Mouse (Mus musculus) stomach, postnatal 0 days (tissue): ENCODE measurements around the gene Mmp15.

Experiments
- CTCF ChIP-seq: IDR thresholded peaks from 2 replicates; pipeline ENCODE4 v1.5.1; 2016; ENCODE audit warnings: antibody characterized with exemption, low read depth, mild to moderate bottlenecking, moderate library complexity
- EP300 ChIP-seq: optimal IDR thresholded peaks from 2 replicates; pipeline ENCODE3; 2016; ENCODE audit warnings: antibody characterized with exemption

DNA sequence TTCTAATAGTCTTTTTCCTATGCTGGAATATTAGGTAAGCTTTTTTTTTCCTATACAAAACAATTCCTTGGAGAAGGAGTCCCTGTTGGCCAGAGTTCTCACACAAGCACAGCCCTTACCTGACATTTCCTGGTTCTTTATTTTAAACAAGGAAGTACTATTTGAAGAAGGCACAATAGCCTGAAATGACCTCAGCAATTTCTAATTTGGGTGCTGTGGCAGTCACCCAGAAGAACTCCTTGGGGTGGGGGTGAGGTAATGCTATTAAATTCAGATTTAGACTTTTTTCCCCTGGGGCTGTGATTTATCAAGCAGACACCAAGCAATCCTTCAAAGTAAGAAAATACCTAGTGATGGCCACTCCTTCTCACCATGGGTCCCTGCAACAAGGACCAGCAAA lies 28.9 kb downstream of the Mmp15 start:
- no peak for TF ChIP-seq CTCF
- TF ChIP-seq EP300 = no peak
